Mouse (Mus musculus) bone marrow macrophage, adult 2 months (primary cell): ENCODE results near the gene Slc1a2. TPM values are rescaled to one million over a fixed set of nuclear protein-coding genes. Genes with fewer than 3 reads are reported as not detected.

Source experiments
- H3K27ac ChIP-seq: 2 replicates; pipeline ENCODE4 v1.5.1; 2012; ENCODE audit warnings: low read depth, low read length; ENCODE audit not compliant: insufficient read depth
- H3K4me1 ChIP-seq: 2 replicates; pipeline ENCODE4 v1.6.1; 2012; ENCODE audit warnings: low read length; ENCODE audit not compliant: control insufficient read depth, insufficient read depth
- H3K4me3 ChIP-seq: 2 replicates; pipeline ENCODE4 v1.5.1; 2012; ENCODE audit warnings: mild to moderate bottlenecking, low read length, moderate library complexity; ENCODE audit not compliant: insufficient read depth
- CTCF ChIP-seq: IDR thresholded peaks from 2 replicates; pipeline ENCODE4 v1.5.1; 2012; ENCODE audit warnings: low read depth, mild to moderate bottlenecking, low read length, moderate library complexity
- POLR2A ChIP-seq: IDR thresholded peaks from 2 replicates; pipeline ENCODE4 v1.6.1; 2012; ENCODE audit warnings: mild to moderate bottlenecking, low read depth, low read length, borderline replicate concordance
- polyA plus RNA-seq: library from polyadenylated mRNA; stranded (reverse); fragments of >200 nt; gene quantifications from 2 replicates; pipeline ENCODE4 v1.2.4, GENCODE M21; 2012; ENCODE audit not compliant: missing spikeins, insufficient read depth, insufficient read length

The Slc1a2 gene
- polyA plus RNA-seq, 1 experiment = not detected

GRCm38 (mm10) chr2:102663339-102663738 is 4.9 kb downstream of the Slc1a2 start:
- TF ChIP-seq CTCF = no peak
- TF ChIP-seq POLR2A = no peak

GRCm38 (mm10) chr2:102663865-102664264 is 5.4 kb downstream of the Slc1a2 start:
- Histone ChIP-seq H3K27ac (no peak overlapping the region), H3K4me3 (no peak overlapping the region), H3K4me1 (no peaks in the 10 kb centered on the region)
- TF ChIP-seq POLR2A (no peak), CTCF (no peak)

More at GRCm38 (mm10) chr2:102663339-102663738, 4.9 kb downstream of the Slc1a2 start:
- Histone ChIP-seq H3K27ac (no peak overlapping the region), H3K4me3 (no peak overlapping the region), H3K4me1 (no peaks in the 10 kb centered on the region)

- no peak for TF ChIP-seq POLR2A
- no peaks in the 10 kb centered on the region for H3K4me1 ChIP-seq
- no peak overlapping the region for H3K4me3 ChIP-seq
- H3K27ac ChIP-seq = no peak overlapping the region
Observed at GRCm38 (mm10) chr2:102667981-102668380, 9.5 kb downstream of the Slc1a2 start.

- Histone ChIP-seq H3K4me1 (no peaks in the 10 kb centered on the region), H3K4me3 (no peak overlapping the region), H3K27ac (no peak overlapping the region)
- TF ChIP-seq CTCF (no peak), POLR2A (no peak)
Observed at GRCm38 (mm10) chr2:102669580-102669979, 11.1 kb downstream of the Slc1a2 start.

DNA sequence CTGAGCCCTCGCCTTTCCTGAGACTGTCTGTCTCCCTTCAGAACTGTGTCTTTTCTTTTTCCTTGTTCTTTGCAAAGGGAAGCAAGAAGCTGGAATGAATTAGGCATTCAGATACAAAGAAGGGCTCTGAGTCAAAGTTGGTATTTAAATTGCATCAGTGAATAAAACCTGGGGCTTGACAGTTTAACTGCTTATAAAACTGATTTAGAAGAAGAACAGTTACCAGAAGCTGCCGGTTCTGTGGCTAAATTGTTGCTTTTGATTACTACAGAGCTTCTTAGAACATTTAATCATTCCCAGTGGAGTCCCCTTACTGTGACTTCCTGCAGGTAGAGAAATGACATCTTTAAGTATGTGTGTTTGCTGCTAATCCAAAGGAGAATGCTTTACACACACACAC is 16.1 kb downstream of the Slc1a2 start:
- H3K27ac ChIP-seq = no peak overlapping the region
- H3K4me3 ChIP-seq = no peak overlapping the region
- H3K4me1 ChIP-seq = no peaks in the 10 kb centered on the region
- TF ChIP-seq CTCF (no peak), POLR2A (no peak)

DNA sequence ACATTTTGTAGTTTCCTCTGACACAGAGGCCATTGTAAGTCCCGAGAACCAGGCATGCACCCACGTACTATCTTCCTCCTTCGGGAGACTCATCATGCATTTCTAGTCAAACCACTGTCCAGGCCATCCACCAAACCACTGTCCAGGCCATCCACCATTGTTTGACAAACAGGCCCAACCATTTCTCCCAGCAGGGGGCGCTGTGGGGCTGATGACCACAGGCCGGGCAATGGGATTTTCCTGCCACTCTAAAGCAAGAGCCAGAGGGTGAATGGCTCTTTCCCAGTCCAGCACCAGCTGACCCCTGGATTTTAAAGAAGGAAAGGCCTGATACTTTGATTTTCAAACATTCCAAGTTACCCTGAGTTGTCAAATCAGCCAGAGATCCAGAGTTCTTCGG is 16.8 kb downstream of the Slc1a2 start:
- Histone ChIP-seq H3K4me1 (no peaks in the 10 kb centered on the region), H3K4me3 (no peak overlapping the region), H3K27ac (no peak overlapping the region)
- peak; percentile 59; the same call in 1 of the 2 replicates for TF ChIP-seq CTCF
- TF ChIP-seq POLR2A = no peak

- H3K27ac ChIP-seq = no peak overlapping the region
- TF ChIP-seq CTCF = no peak
- no peak for TF ChIP-seq POLR2A
Observed at GRCm38 (mm10) chr2:102676716-102677312, 18.4 kb downstream of the Slc1a2 start.

DNA sequence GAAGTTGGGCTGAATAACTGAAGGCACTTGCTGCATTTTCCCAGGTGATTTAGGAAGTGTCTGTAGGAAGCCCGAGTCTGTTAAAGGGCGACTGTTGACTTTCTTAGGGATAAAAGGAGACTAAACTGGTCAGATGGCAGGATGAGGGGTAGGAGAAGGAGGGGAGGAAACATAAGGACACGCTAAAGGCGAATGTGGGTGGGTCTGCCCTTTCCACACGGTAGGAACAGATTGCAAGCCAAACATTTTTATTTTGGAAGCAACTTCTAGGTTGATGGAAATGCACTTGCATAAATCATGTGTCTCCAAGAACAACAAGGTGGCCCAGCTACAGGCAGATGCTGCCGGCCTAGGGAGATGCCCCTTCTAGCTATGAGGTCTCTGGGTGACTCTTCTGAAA is 18.9 kb downstream of the Slc1a2 start:
- H3K27ac ChIP-seq = no peak overlapping the region
- no peak for TF ChIP-seq CTCF
- TF ChIP-seq POLR2A = no peak
- no peaks in the 10 kb centered on the region for H3K4me1 ChIP-seq
- no peak overlapping the region for H3K4me3 ChIP-seq

More at GRCm38 (mm10) chr2:102676716-102677312, 18.4 kb downstream of the Slc1a2 start:
- Histone ChIP-seq H3K4me3 (no peak overlapping the region), H3K4me1 (no peaks in the 10 kb centered on the region)

DNA sequence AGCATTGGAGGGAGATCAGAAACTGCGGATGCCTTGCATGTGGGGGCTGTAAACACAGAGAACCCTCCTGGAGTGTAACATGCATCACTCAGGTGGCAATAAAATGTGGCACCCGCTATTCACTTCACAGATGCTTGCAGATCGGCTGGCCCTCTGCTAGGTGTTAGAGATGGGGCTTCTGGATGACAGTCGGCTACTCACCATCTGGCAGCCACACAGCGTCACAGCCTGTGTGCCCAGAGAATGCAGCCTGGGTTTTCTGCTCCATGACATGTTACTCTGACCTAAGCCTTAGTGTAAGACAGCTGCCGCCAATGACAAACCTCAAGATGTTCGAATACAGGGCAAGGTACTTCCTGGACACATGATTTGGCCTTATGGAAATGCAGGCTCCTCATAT is 22.9 kb downstream of the Slc1a2 start:
- TF ChIP-seq CTCF (no peak), POLR2A (no peak)
- H3K27ac ChIP-seq = no peak overlapping the region
- H3K4me1 ChIP-seq = no peaks in the 10 kb centered on the region
- no peak overlapping the region for H3K4me3 ChIP-seq

GRCm38 (mm10) chr2:102682168-102682567 is 23.7 kb downstream of the Slc1a2 start:
- TF ChIP-seq POLR2A (no peak), CTCF (peak; percentile 86)

GRCm38 (mm10) chr2:102685371-102686107 is 27.1 kb downstream of the Slc1a2 start:
- TF ChIP-seq POLR2A = no peak
- TF ChIP-seq CTCF = no peak
- no peaks in the 10 kb centered on the region for H3K4me1 ChIP-seq
- no peak overlapping the region for H3K27ac ChIP-seq
- H3K4me3 ChIP-seq = no peak overlapping the region

More at GRCm38 (mm10) chr2:102682168-102682567, 23.7 kb downstream of the Slc1a2 start:
- Histone ChIP-seq H3K4me1 (no peaks in the 10 kb centered on the region), H3K27ac (no peak overlapping the region), H3K4me3 (no peak overlapping the region)
